Mouse (Mus musculus) activated CD4-positive, CD25-positive, alpha-beta regulatory T cell, adult 4 months (primary cell): ENCODE data around the gene Ppfibp2. TPM values are rescaled to one million over a fixed set of nuclear protein-coding genes. Genes with fewer than 3 reads are reported as not detected.
A peak's percentile ranks its signal among the peaks of the same experiment; 100 is the strongest.

Source experiments
- ATAC-seq: one replicate; pipeline ENCODE4 v1.8.0; 2017
- polyA plus RNA-seq, 2 experiments: library from polyadenylated mRNA; unstranded; fragments of 100-300 nt; shearing (Covaris generic); gene quantifications; one replicate each; pipeline ENCODE4 v1.2.1; 2017

Gene Ppfibp2
- polyA plus RNA-seq, 2 experiments from 2014 or later: 0.31 to 0.44 TPM

GRCm38 (mm10) chr7:107618028-107618992 lies 23.3 kb downstream of the Ppfibp2 start:
- no peak for ATAC-seq

DNA sequence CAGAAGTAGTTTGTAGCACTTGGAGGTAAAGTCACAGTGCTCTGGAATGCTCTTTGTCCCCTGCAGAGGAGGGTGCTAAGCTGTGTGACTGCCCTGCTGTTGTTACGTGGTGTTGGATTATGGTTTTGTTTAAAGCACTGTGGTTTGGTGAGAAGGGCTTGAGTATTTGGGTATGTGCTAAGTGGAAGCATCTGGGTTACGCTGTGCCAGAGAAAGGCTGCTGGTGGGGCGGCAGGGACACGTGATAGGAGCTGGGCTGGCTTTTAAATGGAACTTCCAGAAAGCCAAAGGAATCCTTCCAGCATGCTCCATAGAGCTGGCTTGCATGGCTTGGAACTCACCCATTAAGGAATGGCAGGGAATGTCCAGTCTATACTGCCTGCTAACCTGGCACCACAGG lies 24.2 kb downstream of the Ppfibp2 start:
- ATAC-seq: no peak

DNA sequence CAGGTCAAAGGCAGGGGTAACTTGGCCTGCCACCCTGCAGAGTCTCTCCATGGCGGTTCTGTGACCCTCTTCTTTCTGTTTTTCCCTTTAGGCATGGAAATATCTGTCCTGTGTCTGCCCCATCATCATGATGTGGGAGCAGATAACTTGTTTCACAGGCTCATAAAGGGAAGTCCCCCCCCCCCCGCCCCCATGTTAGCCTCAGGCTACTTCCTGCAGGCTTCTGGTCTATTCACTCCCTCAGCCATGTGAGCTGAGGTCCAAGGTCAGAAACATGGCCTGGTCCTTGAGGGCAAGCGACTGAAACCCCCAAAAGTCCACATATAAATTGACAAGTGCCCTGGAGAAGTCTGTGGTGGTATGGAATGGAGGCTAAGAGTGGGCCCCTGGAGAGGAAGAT lies 25.1 kb downstream of the Ppfibp2 start:
- ATAC-seq: no peak

DNA sequence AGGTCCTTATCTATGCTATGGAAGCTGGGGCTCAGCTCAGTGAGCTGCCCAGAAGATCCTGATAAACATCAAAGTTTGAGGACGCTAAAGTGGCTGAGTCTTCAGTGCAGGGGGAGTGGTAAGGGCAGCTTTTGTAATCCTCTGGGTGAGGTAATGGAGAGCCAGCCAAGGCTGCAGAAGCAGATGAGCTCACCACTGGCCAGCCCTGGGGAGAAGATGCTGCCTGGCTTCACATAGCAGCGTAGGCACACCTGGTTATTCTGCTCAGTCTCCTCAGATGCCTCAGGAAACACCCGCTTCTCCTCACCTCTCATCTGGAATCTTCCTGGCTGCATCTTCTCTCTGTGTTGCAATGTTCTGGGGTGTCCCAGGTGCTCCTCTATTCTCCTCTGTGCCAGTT lies 29.4 kb downstream of the Ppfibp2 start:
- no peak for ATAC-seq

DNA sequence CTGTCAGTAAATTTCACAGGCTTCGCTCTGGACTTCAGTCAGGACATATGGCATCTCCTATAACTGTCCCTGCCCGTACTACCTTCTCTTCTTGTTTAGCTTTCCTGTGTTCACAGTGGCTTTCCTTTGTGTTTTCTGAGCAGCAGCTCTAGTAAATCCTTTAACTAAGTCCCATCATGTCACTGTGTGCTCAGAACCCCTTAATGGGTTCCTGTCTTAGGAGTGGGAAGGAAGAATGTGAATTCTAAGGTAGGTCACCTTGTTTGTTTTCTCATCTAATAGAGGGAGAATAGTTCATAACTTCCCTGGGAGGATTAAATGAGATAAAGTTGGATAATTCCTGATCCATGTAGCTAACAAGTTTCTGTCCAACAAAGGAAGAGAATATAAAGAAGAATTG lies 30.1 kb downstream of the Ppfibp2 start, which contains the start of gene 5330417H12Rik:
Gene 5330417H12Rik (minus strand): TSS at position 101 of the 400 bp plus-strand sequence.
- ATAC-seq: no peak

DNA sequence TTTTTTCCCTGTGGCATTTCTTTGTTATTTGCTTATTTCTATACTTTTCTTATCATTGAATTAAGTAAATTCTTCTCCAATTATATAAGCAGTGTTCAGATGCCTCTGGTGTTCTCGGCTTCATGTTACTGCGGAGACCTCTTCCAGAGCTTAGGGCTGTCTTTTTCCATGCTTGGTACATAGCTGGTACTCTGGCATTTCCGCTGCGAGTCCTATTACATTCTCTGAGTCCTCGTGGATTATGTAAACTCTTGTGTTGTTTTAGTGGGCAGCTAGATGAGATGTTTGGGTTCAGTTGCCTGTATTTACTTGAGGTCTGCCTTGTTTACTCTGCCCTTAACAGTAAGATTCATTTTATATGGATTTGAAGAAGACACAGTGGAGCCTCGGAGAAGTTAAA lies 30.8 kb downstream of the Ppfibp2 start:
- no peak for ATAC-seq

DNA sequence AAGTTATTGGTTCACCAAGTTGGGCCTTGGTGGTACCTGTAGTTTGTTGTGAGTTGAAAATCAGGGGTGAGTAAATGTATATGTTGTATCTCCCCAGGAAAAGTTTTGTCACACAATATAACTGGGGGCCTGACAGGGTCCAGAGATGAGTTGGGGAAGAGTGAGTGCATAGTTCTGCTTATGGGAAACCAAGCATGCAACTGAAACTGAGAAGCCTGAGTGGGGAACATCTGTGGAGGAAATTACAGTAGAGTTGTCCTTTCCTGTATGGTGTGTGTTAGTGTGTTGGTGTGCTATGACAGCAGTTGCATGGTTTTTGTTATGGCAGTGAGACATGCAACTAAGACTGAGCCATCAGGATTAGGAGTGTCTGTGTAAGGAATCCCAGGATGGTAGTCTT lies 33.4 kb downstream of the Ppfibp2 start:
- no peak for ATAC-seq

DNA sequence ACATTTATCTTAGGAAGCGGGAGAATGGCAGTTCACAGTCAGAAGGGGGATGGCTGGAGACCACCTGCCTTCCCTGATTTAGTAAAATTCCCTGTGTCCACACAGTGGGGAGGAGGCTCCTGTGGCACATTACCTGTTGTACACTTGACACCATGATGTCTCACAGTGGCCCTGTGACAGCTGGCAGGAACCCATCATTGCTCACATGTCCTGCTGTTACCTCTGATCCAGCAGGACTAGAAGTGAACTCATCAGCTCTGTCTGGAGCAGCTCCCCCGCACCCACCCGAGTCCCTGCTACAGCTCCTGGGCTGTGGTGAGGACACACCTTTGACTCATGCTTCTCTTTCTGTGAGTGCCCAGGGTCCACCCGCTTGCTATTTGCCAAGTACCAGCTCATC lies 38.2 kb downstream of the Ppfibp2 start:
- no peak for ATAC-seq

GRCm38 (mm10) chr7:107637398-107637797 lies 42.4 kb downstream of the Ppfibp2 start:
- no peak for ATAC-seq

DNA sequence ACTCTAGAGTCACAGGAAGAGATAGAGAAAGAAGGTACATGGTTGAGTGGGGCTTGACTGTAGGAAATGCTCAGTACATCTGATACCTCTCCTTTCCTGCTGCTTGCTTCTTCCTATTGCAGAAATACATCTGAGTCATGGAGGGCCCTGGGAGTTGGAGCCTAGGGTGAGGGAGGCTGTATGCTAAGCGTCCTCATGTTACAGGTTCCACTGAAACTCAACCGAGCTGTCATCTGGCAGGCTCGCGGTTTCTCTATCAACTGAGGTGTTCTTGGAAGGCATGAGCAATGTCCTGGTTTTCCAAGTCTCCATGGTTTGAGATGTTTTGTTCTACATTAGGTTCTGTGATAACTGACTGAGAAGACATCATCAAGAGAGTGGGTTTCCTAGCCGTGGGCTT lies 43.0 kb downstream of the Ppfibp2 start:
- no peak for ATAC-seq

DNA sequence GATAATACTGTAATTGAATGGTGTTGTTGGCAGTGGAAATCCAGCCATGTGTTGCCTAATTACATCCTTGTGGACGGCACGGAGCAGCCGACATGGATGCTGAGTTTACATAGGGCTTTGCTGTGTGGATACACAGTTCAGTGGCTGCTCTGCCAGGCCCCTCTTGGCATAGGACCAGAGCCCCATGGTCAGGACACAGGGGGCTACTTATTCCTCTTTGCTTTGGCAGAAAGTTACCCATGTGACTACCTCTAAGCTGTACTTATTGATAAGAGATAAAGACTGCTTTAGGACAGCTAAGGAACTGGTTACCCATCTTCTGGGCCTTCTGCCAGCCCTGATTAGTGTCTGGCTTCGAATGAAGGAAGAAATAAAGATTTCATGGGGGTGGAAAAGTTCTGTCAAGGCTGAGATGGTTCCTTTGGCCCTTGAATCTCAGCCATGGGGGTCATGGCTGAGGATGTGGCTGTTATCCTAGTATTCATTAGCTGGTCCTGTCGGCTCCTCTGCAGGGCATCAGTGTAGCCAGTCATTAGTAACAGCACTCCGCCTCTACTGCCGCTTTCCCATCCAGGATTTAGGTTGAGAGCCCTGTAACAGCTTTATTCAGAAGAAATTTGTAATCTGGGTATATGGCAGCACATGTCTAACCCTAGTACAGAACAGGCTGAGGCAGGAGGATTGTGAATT lies 47.7 kb downstream of the Ppfibp2 start:
- ATAC-seq: no peak

DNA sequence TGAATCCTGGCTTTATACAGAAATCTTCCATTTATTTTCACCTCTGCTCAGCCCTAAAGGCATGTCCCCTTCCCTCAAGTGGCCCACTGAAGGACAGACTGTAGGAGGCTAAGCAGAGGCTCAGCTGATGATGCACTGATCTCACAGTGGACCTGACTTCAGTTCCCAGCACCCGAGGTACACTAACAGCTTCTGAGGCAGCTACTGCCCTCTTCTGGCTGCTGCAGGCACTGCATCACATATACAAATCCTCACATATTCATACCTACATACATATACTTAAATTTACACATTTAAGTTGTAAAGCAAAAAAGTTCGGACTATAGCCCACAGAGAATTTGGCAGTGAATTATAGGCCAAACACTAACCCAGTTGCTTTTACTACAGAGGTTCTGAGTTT lies 50.0 kb downstream of the Ppfibp2 start:
- ATAC-seq: no peak

DNA sequence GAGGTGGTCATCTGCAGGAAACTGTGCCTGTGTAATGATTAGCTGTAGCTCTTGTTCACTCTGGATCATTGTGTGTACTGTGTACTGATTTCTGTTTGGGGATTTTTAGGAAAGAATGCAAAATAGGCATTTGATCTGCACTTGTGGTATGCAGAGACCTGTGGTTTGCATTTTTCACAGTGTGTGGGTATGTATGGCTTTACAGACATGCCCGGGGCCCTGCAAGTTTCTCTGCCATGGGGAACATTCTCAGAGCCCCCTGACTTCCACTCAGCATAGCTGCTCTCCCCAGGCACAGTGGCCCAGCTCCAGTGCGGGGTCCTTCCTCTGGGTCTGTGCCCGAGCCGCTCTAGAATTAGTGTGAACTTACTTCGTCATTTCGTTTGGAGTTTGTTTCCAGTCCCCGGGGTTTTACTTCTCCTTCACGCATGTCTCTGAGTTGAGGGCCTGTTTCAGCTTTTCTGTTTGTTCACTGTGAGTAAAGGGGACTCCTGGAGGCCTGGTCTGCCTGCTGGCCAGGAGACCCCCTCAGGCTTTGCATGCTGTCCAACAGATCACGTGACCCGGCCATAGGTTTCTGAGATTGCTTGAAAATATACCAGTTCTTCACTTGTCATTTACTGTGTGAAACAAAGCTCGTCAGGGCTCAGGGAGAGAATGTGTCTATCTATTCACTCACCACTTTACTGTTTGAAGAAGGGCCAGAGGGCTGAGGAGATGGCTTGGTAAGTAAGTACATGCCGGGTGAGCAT lies 54.1 kb downstream of the Ppfibp2 start:
- no peak for ATAC-seq

DNA sequence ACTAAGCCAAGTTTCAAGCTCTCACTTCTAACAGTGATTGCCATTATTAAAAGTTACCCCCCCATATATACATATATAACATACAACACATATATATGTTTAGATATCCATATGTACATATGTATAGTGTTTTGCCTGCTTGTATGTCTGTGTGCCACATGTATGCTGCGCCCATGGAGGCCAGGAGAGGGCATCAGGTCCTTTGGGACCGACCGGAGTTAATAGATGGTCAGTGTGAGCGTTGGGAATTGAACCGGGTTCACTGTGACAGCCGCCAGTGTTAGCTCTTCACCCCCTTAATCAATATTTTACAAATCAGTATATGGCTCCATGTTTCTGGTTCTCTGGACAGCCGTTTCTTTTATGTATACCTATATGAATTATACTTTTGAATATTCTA lies 55.0 kb downstream of the Ppfibp2 start:
- ATAC-seq: no peak

DNA sequence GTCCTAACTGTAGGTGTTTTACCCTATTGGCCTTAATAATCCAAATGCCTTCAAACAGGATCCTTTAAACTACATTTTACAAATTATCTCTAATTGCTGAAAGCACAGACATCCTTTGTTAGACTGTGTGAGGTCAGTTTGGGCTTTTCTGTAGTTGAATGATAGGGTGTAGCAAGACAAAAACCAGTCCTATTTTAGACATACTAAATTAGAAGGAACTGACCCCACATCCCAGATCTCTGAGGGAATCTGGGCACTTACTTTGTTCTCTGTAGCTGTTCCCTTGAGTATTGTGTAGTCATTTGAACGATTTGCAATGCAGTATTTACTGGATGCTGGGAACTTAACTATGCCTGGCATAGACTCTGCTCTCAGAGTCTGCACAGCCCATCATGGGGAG lies 56.8 kb downstream of the Ppfibp2 start:
- ATAC-seq: no peak

- no peak for ATAC-seq
Measured at GRCm38 (mm10) chr7:107656451-107656850, 61.4 kb downstream of the Ppfibp2 start.

GRCm38 (mm10) chr7:107659186-107659918 lies 64.3 kb downstream of the Ppfibp2 start:
- peak; percentile 38 for ATAC-seq

DNA sequence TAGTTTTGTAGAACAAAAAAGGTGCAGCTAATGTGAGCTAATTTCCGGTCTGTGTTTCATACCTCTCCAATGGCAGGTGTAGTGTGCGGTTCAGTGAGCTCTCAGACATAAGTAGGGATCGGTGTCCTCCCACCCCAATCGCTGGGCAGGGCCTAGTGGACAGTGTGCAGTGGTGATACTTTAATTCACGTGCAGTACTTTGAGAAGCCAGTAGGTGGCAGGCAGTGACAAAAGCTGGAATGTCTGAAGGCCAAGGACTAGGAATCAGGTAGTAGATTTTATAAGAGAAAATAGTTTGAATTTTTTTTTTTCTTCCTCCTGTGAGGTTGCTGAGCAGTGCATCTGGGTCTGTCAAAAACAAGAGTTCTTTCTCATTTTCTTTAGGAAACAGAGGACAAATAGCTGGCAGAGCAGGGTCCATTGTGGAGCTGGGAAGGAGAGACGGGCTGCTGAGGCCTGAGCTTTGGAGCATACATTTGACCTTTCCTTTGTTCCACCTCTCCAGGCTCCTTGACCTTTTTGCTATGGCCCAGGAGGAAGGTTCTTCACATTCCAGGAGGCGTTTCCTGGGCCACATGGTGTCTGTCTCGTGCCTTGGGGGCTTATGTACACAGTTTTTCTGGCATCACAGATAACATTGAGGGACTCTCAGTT lies 66.3 kb downstream of the Ppfibp2 start:
- ATAC-seq: peak; percentile 61

DNA sequence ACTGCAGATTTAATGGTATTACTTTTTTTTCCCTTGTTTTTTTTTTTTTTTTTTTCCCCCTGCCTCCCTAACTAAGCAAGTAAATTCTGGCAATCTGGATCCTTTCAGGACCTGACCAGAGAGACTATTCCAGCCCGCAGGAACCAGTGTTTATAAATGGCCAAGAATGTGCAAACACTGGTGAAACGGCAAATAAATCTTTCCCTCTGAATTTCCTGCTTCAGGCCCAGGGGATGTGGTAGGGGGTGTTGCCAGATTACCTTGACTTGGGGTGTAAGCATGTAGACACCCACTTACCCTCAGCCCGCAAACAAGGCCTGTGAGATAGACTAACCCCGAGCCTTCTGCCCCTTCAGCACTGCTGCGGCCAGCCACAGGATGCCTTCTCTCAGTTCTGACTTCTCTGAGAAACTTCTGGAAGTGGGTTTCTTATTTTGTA lies 66.9 kb downstream of the Ppfibp2 start:
- no peak for ATAC-seq

- ATAC-seq: no peak
Measured at GRCm38 (mm10) chr7:107663621-107664020, 68.6 kb downstream of the Ppfibp2 start.
